8 mouse cellular contexts compared by ENCODE assay signal in the genomic region with DNA sequence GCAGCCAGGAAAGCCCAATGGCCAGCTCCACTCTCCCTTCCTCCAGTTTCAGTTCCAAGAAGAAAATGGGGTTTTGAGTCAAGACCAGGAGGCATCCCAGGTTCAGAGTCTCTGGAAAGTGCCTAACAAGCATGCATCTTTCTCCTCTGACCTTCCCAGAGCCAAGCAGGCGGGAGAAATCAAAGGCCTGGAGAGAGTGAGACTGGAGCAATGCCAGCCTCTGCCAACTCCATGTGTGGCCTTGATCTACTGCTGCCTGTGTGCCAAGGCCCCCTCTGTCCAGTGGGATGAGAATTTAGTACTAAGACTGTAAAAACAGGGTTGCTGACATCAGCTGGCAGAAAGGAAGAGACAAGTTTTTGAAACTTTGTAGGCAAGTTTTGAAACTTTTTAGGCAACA. TPM values are rescaled to one million over a fixed set of nuclear protein-coding genes. Genes with fewer than 3 reads are reported as not detected.
DNase-seq lines count a peak whose midpoint lies in the region; ATAC-seq and TF ChIP-seq lines count a peak whose summit lies in the region.

No protein-coding gene starts in this region.

- no peak for ATAC-seq in midbrain, embryonic 13.5 days
- ATAC-seq in heart, embryonic 16.5 days (replicated peaks; ENCODE audit: extremely low read depth, insufficient read depth, low FRiP score): no peak

- H3K36me3 ChIP-seq in midbrain, embryonic 10.5 days: no peaks in the 10 kb centered on the region
- no peaks in the 10 kb centered on the region for H3K36me3 ChIP-seq in midbrain, embryonic 13.5 days
- no peaks in the 10 kb centered on the region for H3K36me3 ChIP-seq in heart, embryonic 16.5 days (ENCODE audit: control insufficient read depth, insufficient read depth)

- H3K4me1 ChIP-seq in midbrain, embryonic 10.5 days: peaks cover 61% of the 10 kb centered on the region
- peaks cover 36% of the 10 kb centered on the region for H3K4me1 ChIP-seq in midbrain, embryonic 13.5 days (replicated peaks)
- peaks cover 7% of the 10 kb centered on the region for H3K4me1 ChIP-seq in bone marrow, adult 2 months (ENCODE audit: control insufficient read depth, insufficient read depth, low read length)
- peaks cover 36% of the 10 kb centered on the region for H3K4me1 ChIP-seq in heart, embryonic 16.5 days (ENCODE audit: control insufficient read depth, insufficient read depth, low read length)

- no peak overlapping the region; the same call in 1 of the 2 replicates for H3K9ac ChIP-seq in midbrain, embryonic 13.5 days (replicated peaks)
- peak overlapping the region; percentile 37 for H3K9ac ChIP-seq in heart, embryonic 16.5 days (ENCODE audit: low read length)

- H3K9me3 ChIP-seq in midbrain, embryonic 10.5 days (replicated peaks): no peaks in the 10 kb centered on the region
- H3K9me3 ChIP-seq in midbrain, embryonic 13.5 days: no peaks in the 10 kb centered on the region
- no peaks in the 10 kb centered on the region for H3K9me3 ChIP-seq in heart, embryonic 16.5 days (replicated peaks; ENCODE audit: control insufficient read depth, low read length)

- no peak for TF ChIP-seq CTCF in bone marrow, adult 2 months (IDR thresholded peaks at IDR 0.05; ENCODE audit: control insufficient read depth, insufficient read depth, low read length)

- H3K4me3 ChIP-seq in midbrain, embryonic 10.5 days: no peak overlapping the region
- H3K4me3 ChIP-seq in midbrain, embryonic 13.5 days (replicated peaks): no peak overlapping the region
- H3K4me3 ChIP-seq in bone marrow, adult 2 months (replicated peaks; ENCODE audit: control insufficient read depth, low read depth, low read length): peak overlapping the region; percentile 31
- H3K4me3 ChIP-seq in heart, embryonic 16.5 days (ENCODE audit: low read length): peak overlapping the region; percentile 16

- no peak for DNase-seq in midbrain, embryonic 10.5 days (ENCODE audit: low spot score)
- peak; percentile 84 to 92 for DNase-seq in kidney, postnatal 25 days
- DNase-seq in ovary, postnatal 36 days (ENCODE audit: low spot score): peak; percentile 80
- DNase-seq in frontal cortex, postnatal 36 days (ENCODE audit: low spot score in 2 of 2): no peak
- no peak for DNase-seq in right cerebral cortex, postnatal 14 days

- no peak overlapping the region for H3K4me2 ChIP-seq in midbrain, embryonic 13.5 days (replicated peaks)
- H3K4me2 ChIP-seq in heart, embryonic 16.5 days (ENCODE audit: low read depth, low read length): peak overlapping the region; percentile 63

- peaks cover 27% of the 10 kb centered on the region for H3K27me3 ChIP-seq in midbrain, embryonic 10.5 days (ENCODE audit: low read depth, poor library complexity, severe bottlenecking)
- peaks cover 12% of the 10 kb centered on the region for H3K27me3 ChIP-seq in midbrain, embryonic 13.5 days
- peaks cover 5% of the 10 kb centered on the region for H3K27me3 ChIP-seq in heart, embryonic 16.5 days (ENCODE audit: control insufficient read depth, insufficient read depth, low read length)

- 95% methylated on average over 1 of the region's 1 CpGs for WGBS in midbrain, embryonic 10.5 days
- WGBS in midbrain, embryonic 13.5 days: 71% methylated on average over 1 of the region's 1 CpGs
- 58% methylated on average over 1 of the region's 1 CpGs for whole genome bisulfite sequencing in bone marrow, adult 2 months
- 40% methylated on average over 1 of the region's 1 CpGs for WGBS in heart, embryonic 16.5 days

- H3K27ac ChIP-seq in midbrain, embryonic 10.5 days (replicated peaks): peak overlapping the region; percentile 49; the same call in 1 of the 2 replicates
- H3K27ac ChIP-seq in midbrain, embryonic 13.5 days: no peak overlapping the region
- peak overlapping the region; percentile 64 for H3K27ac ChIP-seq in bone marrow, adult 2 months (ENCODE audit: control insufficient read depth, insufficient read depth, low read depth, low read length, poor library complexity)
- peak overlapping the region; percentile 84 for H3K27ac ChIP-seq in heart, embryonic 16.5 days (ENCODE audit: low read length)

- TF ChIP-seq POLR2A in bone marrow, adult 2 months (IDR thresholded peaks at IDR 0.05; ENCODE audit: borderline replicate concordance, control insufficient read depth, low read depth, low read length): no peak

RNA-seq across cellular contexts. Expression of gene Tst, which starts 1.8 kb away (rescaled TPM):
- 8.1 and 9.8 TPM in 2 replicates for polyA plus RNA-seq in midbrain, embryonic 10.5 days (2016; fragmentation: Nextera tagmentation; extraction: Ambion mirVana)
- polyA plus RNA-seq in midbrain, embryonic 13.5 days (2015; fragmentation: Nextera tagmentation; extraction: Ambion mirVana): 6.5 and 8.8 TPM in 2 replicates
- polyA plus RNA-seq in bone marrow, adult 2 months (2011; ENCODE audit: insufficient read depth, insufficient read length, low replicate concordance, missing spikeins): 14.5 and 23.8 TPM in 2 replicates
- polyA plus RNA-seq in heart, embryonic 16.5 days (2015; fragmentation: Nextera tagmentation; extraction: Ambion mirVana): 39.7 and 41.7 TPM in 2 replicates

RNA-seq across cellular contexts. Expression of gene Mpst, which starts 2.3 kb away (rescaled TPM):
- 0.61 and 1.6 TPM in 2 replicates for polyA plus RNA-seq in midbrain, embryonic 10.5 days (2016; fragmentation: Nextera tagmentation; extraction: Ambion mirVana)
- polyA plus RNA-seq in midbrain, embryonic 13.5 days (2015; fragmentation: Nextera tagmentation; extraction: Ambion mirVana): 1.3 and 2.8 TPM in 2 replicates
- polyA plus RNA-seq in bone marrow, adult 2 months (2011; ENCODE audit: insufficient read depth, insufficient read length, low replicate concordance, missing spikeins): 49.5 and 50.1 TPM in 2 replicates
- 1.9 and 2.1 TPM in 2 replicates for polyA plus RNA-seq in heart, embryonic 16.5 days (2015; fragmentation: Nextera tagmentation; extraction: Ambion mirVana)

RNA-seq across cellular contexts. Expression of gene Tex33, which starts 8.2 kb away (rescaled TPM):
- polyA plus RNA-seq in midbrain, embryonic 10.5 days (2016; fragmentation: Nextera tagmentation; extraction: Ambion mirVana): not detected in 2 replicates
- not detected in 2 replicates for polyA plus RNA-seq in midbrain, embryonic 13.5 days (2015; fragmentation: Nextera tagmentation; extraction: Ambion mirVana)
- not detected in 2 replicates for polyA plus RNA-seq in bone marrow, adult 2 months (2011; ENCODE audit: insufficient read depth, insufficient read length, low replicate concordance, missing spikeins)
- not detected in 2 replicates for polyA plus RNA-seq in heart, embryonic 16.5 days (2015; fragmentation: Nextera tagmentation; extraction: Ambion mirVana)

RNA-seq across cellular contexts. Expression of gene Kctd17, which starts 24.5 kb away (rescaled TPM):
- polyA plus RNA-seq in midbrain, embryonic 10.5 days (2016; fragmentation: Nextera tagmentation; extraction: Ambion mirVana): 64.0 and 68.3 TPM in 2 replicates
- 107 and 117 TPM in 2 replicates for polyA plus RNA-seq in midbrain, embryonic 13.5 days (2015; fragmentation: Nextera tagmentation; extraction: Ambion mirVana)
- 14.7 and 14.8 TPM in 2 replicates for polyA plus RNA-seq in bone marrow, adult 2 months (2011; ENCODE audit: insufficient read depth, insufficient read length, low replicate concordance, missing spikeins)
- 18.9 and 22.6 TPM in 2 replicates for polyA plus RNA-seq in heart, embryonic 16.5 days (2015; fragmentation: Nextera tagmentation; extraction: Ambion mirVana)

Comparison
In these comparisons a context has a peak if more than half of its experiments do, and no peak if none do; other contexts are left out.
1. DNase-seq: peak in kidney, postnatal 25 days (2 of 2) and ovary, postnatal 36 days (single experiment); none in midbrain, embryonic 10.5 days (single experiment), frontal cortex, postnatal 36 days (0 of 2) and right cerebral cortex, postnatal 14 days (single experiment).
2. H3K4me3 ChIP-seq: peak in bone marrow, adult 2 months (single experiment) and heart, embryonic 16.5 days (single experiment); none in midbrain, embryonic 10.5 days (single experiment) and midbrain, embryonic 13.5 days (single experiment).
3. RNA of gene Mpst, which starts 2.3 kb away (polyA plus RNA-seq): 49.5 to 50.1 TPM in bone marrow, adult 2 months; 1.3 to 2.8 TPM in midbrain, embryonic 13.5 days, 1.9 to 2.1 TPM in heart, embryonic 16.5 days and 0.61 to 1.6 TPM in midbrain, embryonic 10.5 days; every median in the first group is over 10 times any median in the second.